Mouse (Mus musculus) heart, postnatal 14 days (tissue): ENCODE measurements around the gene Hdac5. TPM values are rescaled to one million over a fixed set of nuclear protein-coding genes. Genes with fewer than 3 reads are reported as not detected.

Experiments
- DNase-seq, 2 experiments: peaks; one replicate each; pipeline ENCODE4 v3.0.0; 2021 to 2022
- intact Hi-C: fragments of 180-260 bp; cut with DNase I; formaldehyde crosslinking; loops from one replicate; pipeline ENCODE4 v1.15.1; 2025
- microRNA-seq, 2 experiments: library from miRNA; unstranded; fragments of <30 nt; microRNA quantifications; one replicate each; pipeline ENCODE4 v1.2.0; 2021 to 2022
- total RNA-seq, 2 experiments: library from RNA; stranded (reverse); gene quantifications; 2 replicates each; pipeline ENCODE4 v1.2.3; 2021

Gene Hdac5
- total RNA-seq, 2 experiments from 2014 or later = 122 to 138 TPM

- DNase-seq = no peak
- intact Hi-C loops = no loop called here
These were observed 84.4 kb downstream of the Hdac5 start, which contains the start of gene Nags for GRCm38 (mm10) chr11:102145471-102146001. Nags (plus strand) TSS chr11:102145513.

DNA sequence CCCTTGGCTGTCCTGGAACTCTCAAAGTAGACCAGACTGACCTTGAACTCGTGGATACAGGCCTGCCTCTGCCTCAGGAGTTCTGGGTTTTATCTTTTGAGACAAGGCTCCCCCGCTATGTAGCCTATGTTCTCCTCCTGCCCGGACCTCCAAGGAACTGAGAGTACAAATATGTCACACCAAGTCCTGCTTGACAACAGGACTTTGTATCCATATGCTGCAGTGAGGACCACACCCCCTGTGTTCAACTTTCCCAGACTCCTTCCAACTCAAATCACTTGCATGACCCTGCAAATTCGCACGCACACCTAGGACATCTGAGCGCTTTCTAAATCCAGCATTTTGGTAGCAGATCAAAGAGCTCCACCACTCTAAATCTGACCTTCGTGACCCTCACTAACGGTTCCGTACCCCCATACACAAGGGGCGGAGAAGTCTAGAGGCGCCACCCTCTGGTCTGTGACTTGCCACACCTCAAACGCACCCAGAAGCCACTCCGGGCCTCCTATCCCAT, 85.0 kb downstream of the Hdac5 start:
- no peak for DNase-seq
- intact Hi-C loops = no loop called here

Small RNA genes within 50 kb of the gene (microRNA-seq; reads per million reads assigned to microRNA genes)
- 3.0 to 5.4 reads per million in 2 experiments for gene Mir8101

Other genes with a start within 250 kb of the Hdac5 start
- not detected for gene Cfap97d1, start 245.9 kb downstream of the Hdac5 start, total RNA-seq
- gene Dusp3, start 243.2 kb downstream of the Hdac5 start, total RNA-seq = 100 to 1,000 TPM; 130 to 137 TPM
- 1 to 10 TPM; 4.3 to 5.2 TPM for gene Mpp3, start 201.7 kb downstream of the Hdac5 start, total RNA-seq
- 10 to 100 TPM; 61.8 to 69.1 TPM for gene Cd300lg, start 188.7 kb downstream of the Hdac5 start, total RNA-seq
- gene Mpp2, start 141.7 kb downstream of the Hdac5 start, total RNA-seq = 1 to 10 TPM; 2.7 to 3.8 TPM
- not detected for gene Ppy, start 128.8 kb downstream of the Hdac5 start, total RNA-seq
- gene Pyy, start 122.3 kb downstream of the Hdac5 start, total RNA-seq = not detected
- not detected for gene Nags, start 84.7 kb downstream of the Hdac5 start, total RNA-seq
- 10 to 100 TPM; 14.5 TPM for gene Tmem101, start 73.8 kb downstream of the Hdac5 start, total RNA-seq
- gene Lsm12, start 44.9 kb downstream of the Hdac5 start, total RNA-seq = 10 to 100 TPM; 44.4 to 47.6 TPM
- gene G6pc3, start 40.5 kb downstream of the Hdac5 start, total RNA-seq = 10 to 100 TPM; 35.0 to 35.7 TPM
- under 1 TPM; 0.74 to 0.83 TPM for gene BC030867, start 18.7 kb upstream of the Hdac5 start, total RNA-seq
- gene Asb16, start 38.6 kb upstream of the Hdac5 start, total RNA-seq = under 1 TPM; 0.61 to 0.62 TPM
- gene Tmub2, start 54.8 kb upstream of the Hdac5 start, total RNA-seq = 10 to 100 TPM; 26.6 TPM
- gene Atxn7l3, start 66.5 kb upstream of the Hdac5 start, total RNA-seq = 10 to 100 TPM; 26.5 to 29.5 TPM
- gene Ubtf, start 89.6 kb upstream of the Hdac5 start, total RNA-seq = 10 to 100 TPM; 60.1 to 69.7 TPM
- gene Slc4a1, start 136.0 kb upstream of the Hdac5 start, total RNA-seq = 10 to 100 TPM; 22.7 to 23.0 TPM
- gene Rundc3a, start 163.2 kb upstream of the Hdac5 start, total RNA-seq = under 1 TPM in 1 of 2 experiments, not detected in 1; 0.29 TPM
- 100 to 1,000 TPM; 163 to 176 TPM for gene Slc25a39, start 177.8 kb upstream of the Hdac5 start, total RNA-seq
- 100 to 1,000 TPM; 130 to 136 TPM for gene Grn, start 200.1 kb upstream of the Hdac5 start, total RNA-seq
- gene Fam171a2, start 217.5 kb upstream of the Hdac5 start, total RNA-seq = 10 to 100 TPM; 10.5 to 11.4 TPM
- gene Itga2b, start 240.0 kb upstream of the Hdac5 start, total RNA-seq = 1 to 10 TPM; 3.1 to 3.3 TPM